ENCODE assay signal across 8 mouse cellular contexts in the genomic region with DNA sequence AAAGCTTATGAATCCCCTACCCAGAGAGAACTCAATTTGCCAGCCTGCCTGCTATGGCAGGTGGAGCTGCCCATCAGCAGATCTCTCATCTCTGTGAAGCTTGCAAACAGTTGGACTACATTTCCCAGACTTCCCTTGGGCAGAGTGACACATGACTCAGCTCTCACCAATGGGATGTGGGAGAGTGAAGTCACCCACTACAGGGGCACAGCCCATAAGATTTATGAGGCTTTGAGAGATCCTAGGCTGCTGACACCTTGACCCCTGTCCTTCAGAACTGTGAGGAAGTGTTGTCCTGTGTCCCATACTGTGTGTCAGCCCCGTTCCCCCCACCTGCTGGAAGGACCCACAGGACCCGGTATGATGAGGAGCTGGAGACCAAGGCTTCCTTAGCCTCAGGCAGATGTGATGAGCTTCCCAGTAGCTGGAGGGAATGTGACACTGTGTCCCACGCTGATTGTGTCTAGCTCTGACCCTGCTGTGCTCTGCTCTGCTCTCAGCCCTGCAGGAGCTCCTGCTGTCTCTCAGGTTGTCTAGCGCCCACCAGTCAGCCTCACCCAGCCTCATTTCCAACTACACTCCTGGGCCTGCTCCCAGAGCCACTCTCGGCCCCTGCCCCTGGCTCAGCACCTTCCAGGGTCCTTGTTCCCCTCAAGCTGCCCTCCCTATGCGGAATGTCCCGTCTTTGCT. TPM values are rescaled to one million over a fixed set of nuclear protein-coding genes. Genes with fewer than 3 reads are reported as not detected.
DNase-seq lines count a peak whose midpoint lies in the region; ATAC-seq lines count a peak whose summit lies in the region.

No protein-coding gene starts in this region.

- peak; percentile 74 for ATAC-seq in embryonic facial prominence, embryonic 15.5 days (ENCODE audit: insufficient number of reproducible peaks, low FRiP score, low TSS enrichment, low read depth)
- ATAC-seq in heart, embryonic 16.5 days (replicated peaks; ENCODE audit: extremely low read depth, insufficient read depth, low FRiP score) = peak; percentile 85
- peak; percentile 55 for ATAC-seq in liver, embryonic 13.5 days (ENCODE audit: low read depth)

- peak; percentile 35 for DNase-seq in A20 (ENCODE audit: low read depth, low spot score)
- DNase-seq in adrenal gland, postnatal 25 days = peak; percentile 15
- peak; percentile 51 for DNase-seq in kidney, postnatal 14 days
- DNase-seq in liver, embryonic 13.5 days = no peak
- peak; percentile 11 to 14 for DNase-seq in natural killer cell, adult 2 months (ENCODE audit: low spot score in 2 of 2)
- peak; percentile 42 for DNase-seq in yolk sac, embryonic 10.5 days (ENCODE audit: low spot score)

- H3K27ac ChIP-seq in embryonic facial prominence, embryonic 15.5 days (replicated peaks) = no peak overlapping the region
- no peak overlapping the region for H3K27ac ChIP-seq in heart, embryonic 16.5 days (ENCODE audit: low read length)
- H3K27ac ChIP-seq in liver, embryonic 13.5 days = no peak overlapping the region

- H3K4me2 ChIP-seq in embryonic facial prominence, embryonic 15.5 days (replicated peaks) = peak overlapping the region; percentile 29
- H3K4me2 ChIP-seq in heart, embryonic 16.5 days (ENCODE audit: low read depth, low read length) = peak overlapping the region; percentile 27; the same call in 1 of the 2 replicates
- no peak overlapping the region for H3K4me2 ChIP-seq in liver, embryonic 13.5 days

- no peaks in the 10 kb centered on the region for H3K27me3 ChIP-seq in embryonic facial prominence, embryonic 15.5 days
- no peaks in the 10 kb centered on the region for H3K27me3 ChIP-seq in heart, embryonic 16.5 days (ENCODE audit: control insufficient read depth, insufficient read depth, low read length)
- H3K27me3 ChIP-seq in liver, embryonic 13.5 days = no peaks in the 10 kb centered on the region

- no peak overlapping the region for H3K9ac ChIP-seq in embryonic facial prominence, embryonic 15.5 days
- no peak overlapping the region for H3K9ac ChIP-seq in heart, embryonic 16.5 days (ENCODE audit: low read length)
- H3K9ac ChIP-seq in liver, embryonic 13.5 days = no peak overlapping the region

- peak overlapping the region; percentile 13; the same call in 1 of the 2 replicates for H3K4me3 ChIP-seq in embryonic facial prominence, embryonic 15.5 days (replicated peaks)
- no peak overlapping the region for H3K4me3 ChIP-seq in heart, embryonic 16.5 days (ENCODE audit: low read length)
- no peak overlapping the region for H3K4me3 ChIP-seq in liver, embryonic 13.5 days (replicated peaks)

- WGBS in embryonic facial prominence, embryonic 15.5 days = 55% methylated on average over 7 of the region's 7 CpGs
- WGBS in heart, embryonic 16.5 days = 58% methylated on average over 7 of the region's 7 CpGs
- 62% methylated on average over 7 of the region's 7 CpGs for WGBS in liver, embryonic 13.5 days (ENCODE audit: insufficient replicate concordance)

- no peaks in the 10 kb centered on the region for H3K36me3 ChIP-seq in embryonic facial prominence, embryonic 15.5 days
- H3K36me3 ChIP-seq in heart, embryonic 16.5 days (ENCODE audit: control insufficient read depth, insufficient read depth) = no peaks in the 10 kb centered on the region
- no peaks in the 10 kb centered on the region for H3K36me3 ChIP-seq in liver, embryonic 13.5 days

- no peaks in the 10 kb centered on the region for H3K9me3 ChIP-seq in embryonic facial prominence, embryonic 15.5 days (replicated peaks)
- H3K9me3 ChIP-seq in heart, embryonic 16.5 days (replicated peaks; ENCODE audit: control insufficient read depth, low read length) = no peaks in the 10 kb centered on the region
- H3K9me3 ChIP-seq in liver, embryonic 13.5 days (replicated peaks) = no peaks in the 10 kb centered on the region

- H3K4me1 ChIP-seq in embryonic facial prominence, embryonic 15.5 days = peaks cover 11% of the 10 kb centered on the region
- no peaks in the 10 kb centered on the region for H3K4me1 ChIP-seq in heart, embryonic 16.5 days (ENCODE audit: control insufficient read depth, insufficient read depth, low read length)
- H3K4me1 ChIP-seq in liver, embryonic 13.5 days (replicated peaks) = no peaks in the 10 kb centered on the region

RNA-seq across cellular contexts. Expression of gene Cstad, which starts 40.8 kb away (rescaled TPM):
- total RNA-seq in adrenal gland, postnatal 25 days (2021) = 1.6 and 4.4 TPM in 2 replicates
- polyA plus RNA-seq in embryonic facial prominence, embryonic 15.5 days (2015; fragmentation: Nextera tagmentation; extraction: Ambion mirVana) = 1.8 and 3.2 TPM in 2 replicates
- 1.4 TPM in 2 replicates for polyA plus RNA-seq in heart, embryonic 16.5 days (2015; fragmentation: Nextera tagmentation; extraction: Ambion mirVana)
- polyA plus RNA-seq in liver, embryonic 13.5 days (2015; fragmentation: Nextera tagmentation; extraction: Ambion mirVana) = 0.13 and 0.14 TPM in 2 replicates
